Mouse (Mus musculus) ES-E14 (cell line): ENCODE measurements around the gene Tulp1.

ENCODE experiments used
- CHD2 ChIP-seq: IDR thresholded peaks from 2 replicates; pipeline ENCODE4 v1.6.1; 2014; ENCODE audit warnings: mild to moderate bottlenecking, low read depth, low read length, inconsistent platforms
- HCFC1 ChIP-seq: IDR thresholded peaks from 2 replicates; pipeline ENCODE4 v1.6.1; 2012; ENCODE audit warnings: low read length, inconsistent platforms, borderline replicate concordance; ENCODE audit not compliant: insufficient read depth
- MAFK ChIP-seq: IDR thresholded peaks from 2 replicates; pipeline ENCODE4 v1.6.1; 2014; ENCODE audit warnings: mild to moderate bottlenecking, low read depth, low read length, inconsistent platforms; ENCODE audit not compliant: insufficient read depth
- ZNF384 ChIP-seq: IDR thresholded peaks from 2 replicates; pipeline ENCODE4 v1.6.1; 2012; ENCODE audit warnings: low read depth, low read length, inconsistent platforms

GRCm38 (mm10) chr17:28344670-28345069 lies 20.4 kb downstream of the Tulp1 start:
- TF ChIP-seq ZNF384: no peak
- no peak for TF ChIP-seq HCFC1
- no peak for TF ChIP-seq CHD2
- TF ChIP-seq MAFK: no peak
